Mouse (Mus musculus) neutrophil, adult 59 days (primary cell): ENCODE data around the gene Hsfy2. TPM values are rescaled to one million over a fixed set of nuclear protein-coding genes. Genes with fewer than 3 reads are reported as not detected.

ENCODE experiments used
- total RNA-seq, 2 experiments: library from RNA; stranded (reverse); gene quantifications; 1 replicate in 1 of 2; 2 replicates in 1 of 2; pipeline ENCODE4 v1.2.4; 2023

Hsfy2 gene
- total RNA-seq: not detected

DNA sequence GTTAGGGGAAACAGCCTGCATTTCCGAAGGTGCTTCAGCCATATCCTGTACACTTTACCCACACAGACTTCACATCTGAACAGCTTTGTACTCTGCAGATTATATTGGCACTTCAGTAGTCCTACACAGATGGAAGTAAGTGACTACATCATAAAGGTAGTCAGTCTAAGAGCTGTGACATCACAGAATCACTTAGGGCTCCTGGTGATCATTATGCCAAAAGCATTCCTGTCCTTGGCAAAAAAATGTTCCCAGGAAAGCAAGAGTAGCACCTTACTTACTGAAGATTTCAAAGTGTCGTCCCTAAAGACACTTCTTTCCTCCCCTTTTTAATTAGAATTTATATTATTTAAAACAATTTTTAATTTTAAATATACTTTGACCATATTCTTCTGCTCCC, at the start of gene Hsfy2:
Gene Hsfy2, minus strand, starts transcription at position 101 of the 400 bp plus-strand sequence.

